Mouse (Mus musculus) liver, adult (tissue): Measurements from ENCODE around the gene Atp5k.

ENCODE experiments used
- GATA4 ChIP-seq: IDR thresholded peaks from 2 replicates; pipeline ENCODE4 v1.6.1; 2014; ENCODE audit warnings: mild to moderate bottlenecking, low read length; ENCODE audit not compliant: insufficient replicate concordance

Atp5k gene

DNA sequence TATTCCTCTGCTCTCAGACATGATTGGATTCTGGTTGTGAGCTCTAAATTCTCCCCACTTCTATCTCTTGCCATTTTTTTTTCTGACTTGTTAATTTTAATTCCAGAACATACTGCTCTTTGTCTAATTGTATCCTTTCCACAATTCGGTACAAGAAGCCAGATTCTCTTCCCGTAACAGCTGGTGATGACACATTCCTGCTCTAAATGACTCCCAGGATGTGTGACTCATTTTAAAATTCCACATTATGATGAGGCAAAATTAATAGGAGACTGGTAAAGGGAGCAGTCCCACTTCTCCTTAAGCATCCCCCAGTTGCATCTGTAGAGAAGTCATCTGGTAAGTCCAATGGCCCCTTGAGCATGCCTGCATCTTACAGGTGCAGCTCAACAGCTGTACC is 48.6 kb downstream of the Atp5k start:
- TF ChIP-seq GATA4: no peak
